Mouse (Mus musculus) olfactory bulb, adult 2 months (tissue): ENCODE data around the gene Fez1.

Source experiments
- CTCF ChIP-seq: fragments of 200-500 bp; IDR thresholded peaks from 2 replicates; pipeline ENCODE4 v1.5.1; 2012; ENCODE audit warnings: low read depth, mild to moderate bottlenecking, low read length, moderate library complexity; ENCODE audit not compliant: insufficient read depth
- POLR2A ChIP-seq: fragments of 200-500 bp; IDR thresholded peaks from 2 replicates; pipeline ENCODE4 v1.6.1; 2012; ENCODE audit warnings: mild to moderate bottlenecking, low read depth, low read length, moderate library complexity; ENCODE audit not compliant: insufficient read depth

DNA sequence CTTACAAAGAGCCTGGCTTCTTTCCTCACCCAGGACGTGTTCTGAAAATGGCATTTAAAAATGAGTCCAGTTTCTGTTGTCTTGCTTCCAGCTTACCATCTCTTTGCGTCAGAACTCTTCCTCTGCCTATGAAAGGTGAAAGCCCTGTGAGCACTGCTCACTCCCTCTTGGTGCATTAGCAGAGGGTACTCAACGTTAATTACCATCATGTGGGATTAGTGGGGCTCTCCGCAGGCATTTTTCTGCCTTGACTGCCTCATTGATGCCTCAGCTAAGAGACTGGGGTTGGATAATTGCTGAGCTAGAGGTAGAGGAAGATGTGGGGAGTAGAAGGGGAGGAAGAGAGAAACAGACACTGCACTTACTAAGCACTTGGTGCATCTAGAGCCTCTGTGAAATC is 24.7 kb downstream of the Fez1 start:
- no peak for TF ChIP-seq CTCF
- TF ChIP-seq POLR2A, result no peak
